In genomic region chr17:28362653-28363292, GRCm38 (mm10) we compare ENCODE assay signal across 10 mouse cellular contexts. TPM values are rescaled to one million over a fixed set of nuclear protein-coding genes. Genes with fewer than 3 reads are reported as not detected.
DNase-seq lines count a peak whose midpoint lies in the region; ATAC-seq lines count a peak whose summit lies in the region.
"Had no signal": no experiment of that assay in that cellular context is flagged by ENCODE, and none has a peak within 500 bp of the region (broad histone marks: within the 10 kb centered on the region; RNA-seq: fewer than 3 reads in every experiment).

No protein-coding gene starts in this region.

- H3K4me2 ChIP-seq in heart, embryonic 14.5 days (ENCODE audit: low read length): peak overlapping the region; percentile 63

- 4% methylated on average over 25 of the region's 25 CpGs for WGBS in heart, embryonic 14.5 days

- H3K4me3 ChIP-seq in heart, embryonic 14.5 days (ENCODE audit: control insufficient read depth in 1 of 2, insufficient read depth in 1 of 2, low read depth in 1 of 2, low read length in 2 of 2): peak overlapping the region; percentile 30 to 34

- no peak for ATAC-seq in heart, embryonic 14.5 days (ENCODE audit: insufficient number of reproducible peaks, insufficient read depth, low FRiP score, low read depth)

- 0 out of 2 replicates have a peak, but pooled peaks cover 3% of the 10 kb centered on the region for H3K9me3 ChIP-seq in heart, embryonic 14.5 days (ENCODE audit: control insufficient read depth, low read length)

- H3K4me1 ChIP-seq in heart, embryonic 14.5 days (ENCODE audit: control insufficient read depth in 2 of 2, insufficient read depth in 2 of 2, low read length in 2 of 2): peaks cover 14 to 25% of the 10 kb centered on the region in 2 experiments; a peak in 3 of 4 replicates

- H3K27ac ChIP-seq in heart, embryonic 14.5 days (replicated peaks in 1 of 2; ENCODE audit: control insufficient read depth in 1 of 2, insufficient read depth in 1 of 2, low read depth in 2 of 2, low read length in 2 of 2): no peak overlapping the region

- peaks cover 63% of the 10 kb centered on the region for H3K27me3 ChIP-seq in heart, embryonic 14.5 days (ENCODE audit: control insufficient read depth, insufficient read depth, low read length)

- DNase-seq in heart, postnatal 4 days: no peak
- DNase-seq in embryo, embryonic 9.5 days (ENCODE audit: extremely low spot score): peak; percentile 56
- DNase-seq in induced T-regulatory cell, adult 2 months (ENCODE audit: low read depth): peak; percentile 56
- DNase-seq in natural killer cell, adult 2 months (ENCODE audit: low spot score in 2 of 2): peak; percentile 32 to 35
- no peak for DNase-seq in spleen, postnatal 14 days (ENCODE audit: low spot score in 2 of 2)
- no peak for DNase-seq in urinary bladder, postnatal 36 days (ENCODE audit: low spot score in 2 of 2)
- DNase-seq in gastrocnemius, adult 18-20 months (ENCODE audit: low spot score): no peak
- DNase-seq: lung, postnatal 36 days; thymus, adult 18-20 months had no signal

- no peaks in the 10 kb centered on the region for H3K36me3 ChIP-seq in heart, embryonic 14.5 days (ENCODE audit: control insufficient read depth, insufficient read depth, low read length)

- peak overlapping the region; percentile 58 for H3K9ac ChIP-seq in heart, embryonic 14.5 days (ENCODE audit: low read length)

RNA-seq across cellular contexts. Expression of gene Tulp1, which starts 2.2 kb away (rescaled TPM):
- polyA plus RNA-seq in heart, embryonic 14.5 days (2014; fragmentation: Nextera tagmentation; extraction: Ambion mirVana): 3.3 and 3.4 TPM in 2 replicates
- 1 to 10 TPM; 1.0 to 1.5 TPM for total RNA-seq in heart, postnatal 4 days (2021)
- total RNA-seq in gastrocnemius, adult 18-20 months (2021): not detected

RNA-seq across cellular contexts. Expression of gene Tead3, which starts 12.2 kb away (rescaled TPM):
- polyA plus RNA-seq in heart, embryonic 14.5 days (2014; fragmentation: Nextera tagmentation; extraction: Ambion mirVana): 5.4 and 7.2 TPM in 2 replicates
- 10 to 100 TPM; 26.3 to 30.2 TPM for total RNA-seq in heart, postnatal 4 days (2021)
- 1 to 10 TPM; 5.3 to 6.9 TPM for total RNA-seq in gastrocnemius, adult 18-20 months (2021)

RNA-seq across cellular contexts. Expression of gene Rpl10a, which starts 34.5 kb away (rescaled TPM):
- polyA plus RNA-seq in heart, embryonic 14.5 days (2014; fragmentation: Nextera tagmentation; extraction: Ambion mirVana): 440 and 513 TPM in 2 replicates
- 100 to 1,000 TPM; 663 to 665 TPM for total RNA-seq in heart, postnatal 4 days (2021)
- total RNA-seq in gastrocnemius, adult 18-20 months (2021): 100 to 1,000 TPM; 418 to 419 TPM

RNA-seq across cellular contexts. Expression of gene Fance, which starts 49.5 kb away (rescaled TPM):
- polyA plus RNA-seq in heart, embryonic 14.5 days (2014; fragmentation: Nextera tagmentation; extraction: Ambion mirVana): 17.8 and 19.5 TPM in 2 replicates
- total RNA-seq in heart, postnatal 4 days (2021): 10 to 100 TPM; 18.7 to 19.4 TPM
- total RNA-seq in gastrocnemius, adult 18-20 months (2021): 10 to 100 TPM; 10.3 to 11.2 TPM

Comparison
In these comparisons a context has a peak if more than half of its experiments do, and no peak if none do; other contexts are left out.
1. DNase-seq: peak in embryo, embryonic 9.5 days (single experiment), induced T-regulatory cell, adult 2 months (single experiment) and natural killer cell, adult 2 months (2 of 2); none in heart, postnatal 4 days (single experiment), spleen, postnatal 14 days (0 of 2), urinary bladder, postnatal 36 days (0 of 2) and gastrocnemius, adult 18-20 months (single experiment).